8 mouse cellular contexts compared by ENCODE assay signal in the genomic region with DNA sequence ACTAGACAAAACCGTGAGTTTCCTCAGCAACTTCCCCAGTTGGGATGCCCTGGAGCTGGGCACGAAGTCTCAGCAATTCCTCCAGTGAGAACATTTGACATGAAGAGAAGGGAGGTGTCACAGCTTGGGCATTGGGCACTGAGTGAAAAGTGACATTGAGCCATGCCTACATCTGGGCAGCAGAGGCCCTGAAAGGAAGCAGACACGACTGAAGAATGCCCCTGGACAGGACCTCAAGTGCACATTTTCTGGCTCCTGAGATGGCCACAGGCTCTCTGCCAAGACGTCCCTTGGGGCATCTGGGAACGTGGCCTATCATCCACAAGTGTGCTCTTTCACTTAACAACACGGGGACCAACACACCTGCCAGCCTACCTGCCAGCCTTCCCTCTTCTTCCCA. TPM values are rescaled to one million over a fixed set of nuclear protein-coding genes. Genes with fewer than 3 reads are reported as not detected.
DNase-seq lines count a peak whose midpoint lies in the region; ATAC-seq and TF ChIP-seq lines count a peak whose summit lies in the region.

No protein-coding gene starts in this region.

- peaks cover 9% of the 10 kb centered on the region; the same call in 1 of the 2 replicates for H3K4me1 ChIP-seq in lung, adult 2 months (ENCODE audit: control insufficient read depth, insufficient read depth, low read length)
- H3K4me1 ChIP-seq in forebrain, embryonic 13.5 days = peaks cover 27% of the 10 kb centered on the region
- H3K4me1 ChIP-seq in midbrain, postnatal 0 days (ENCODE audit: insufficient read depth, low read length) = peaks cover 11% of the 10 kb centered on the region

- no peaks in the 10 kb centered on the region for H3K9me3 ChIP-seq in forebrain, embryonic 13.5 days (replicated peaks)
- no peaks in the 10 kb centered on the region for H3K9me3 ChIP-seq in midbrain, postnatal 0 days (ENCODE audit: low read length)

- DNase-seq in lung, adult 18-20 months = peak; percentile 22 to 38
- DNase-seq in lung, adult 2 months = no peak
- peak; percentile 19 to 50 for DNase-seq in kidney, postnatal 25 days
- DNase-seq in midbrain, postnatal 0 days (ENCODE audit: low spot score) = no peak
- DNase-seq in embryo, embryonic 11 days = no peak
- DNase-seq in spleen, postnatal 10 days (ENCODE audit: low spot score in 2 of 2) = no peak
- DNase-seq in spleen, adult 18-20 months = no peak

- peaks cover 6% of the 10 kb centered on the region; the same call in 1 of the 2 replicates for H3K27me3 ChIP-seq in forebrain, embryonic 13.5 days
- no peaks in the 10 kb centered on the region for H3K27me3 ChIP-seq in midbrain, postnatal 0 days (ENCODE audit: insufficient read depth, low read length)

- 26% methylated on average over 6 of the region's 6 CpGs for WGBS in lung, adult 2 months
- 57% methylated on average over 6 of the region's 6 CpGs for WGBS in forebrain, embryonic 13.5 days
- 56% methylated on average over 6 of the region's 6 CpGs for WGBS in midbrain, postnatal 0 days

- no peak for TF ChIP-seq CTCF in lung, adult 2 months (IDR thresholded peaks at IDR 0.05; ENCODE audit: insufficient read depth, low read length)
- TF ChIP-seq CTCF in midbrain, postnatal 0 days (IDR thresholded peaks at IDR 0.05) = no peak

- H3K9ac ChIP-seq in forebrain, embryonic 13.5 days = no peak overlapping the region
- no peak overlapping the region for H3K9ac ChIP-seq in midbrain, postnatal 0 days (replicated peaks; ENCODE audit: low read length, poor library complexity, severe bottlenecking)

- peak overlapping the region; percentile 97 for H3K4me2 ChIP-seq in forebrain, embryonic 13.5 days
- H3K4me2 ChIP-seq in midbrain, postnatal 0 days (ENCODE audit: low read depth, low read length, poor library complexity, severe bottlenecking) = peak overlapping the region; percentile 92; the same call in 1 of the 2 replicates

- no peak overlapping the region for H3K27ac ChIP-seq in forebrain, embryonic 13.5 days
- H3K27ac ChIP-seq in midbrain, postnatal 0 days (ENCODE audit: low read depth, low read length) = peak overlapping the region; percentile 18; the same call in 1 of the 2 replicates

- H3K4me3 ChIP-seq in lung, adult 2 months (replicated peaks; ENCODE audit: extremely low read depth, low read depth, low read length) = no peak overlapping the region
- H3K4me3 ChIP-seq in forebrain, embryonic 13.5 days = peak overlapping the region; percentile 96; the same call in 1 of the 2 replicates
- H3K4me3 ChIP-seq in midbrain, postnatal 0 days (ENCODE audit: low read depth, low read length) = no peak overlapping the region

- no peaks in the 10 kb centered on the region for H3K36me3 ChIP-seq in forebrain, embryonic 13.5 days (ENCODE audit: poor library complexity, severe bottlenecking)
- H3K36me3 ChIP-seq in midbrain, postnatal 0 days (ENCODE audit: insufficient read depth, low read length) = no peaks in the 10 kb centered on the region

- ATAC-seq in forebrain, embryonic 13.5 days = no peak
- no peak for ATAC-seq in midbrain, postnatal 0 days (ENCODE audit: low FRiP score)

- no peak for TF ChIP-seq POLR2A in lung, adult 2 months (IDR thresholded peaks at IDR 0.05; ENCODE audit: borderline replicate concordance, extremely low read depth, low read depth, low read length)

RNA-seq across cellular contexts. Expression of gene Fbrsl1, which starts 1.0 kb away (rescaled TPM):
- 64.9 and 107 TPM in 2 replicates for polyA plus RNA-seq in lung, adult 2 months (2012; rRNA removed)
- 22.8 and 23.3 TPM in 2 replicates for polyA plus RNA-seq in forebrain, embryonic 13.5 days (2015; fragmentation: Nextera tagmentation; extraction: Ambion mirVana)
- total RNA-seq in midbrain, postnatal 0 days (2014; rRNA removed) = 32.8 and 36.2 TPM in 2 replicates
- polyA plus RNA-seq in midbrain, postnatal 0 days (2015; fragmentation: Nextera tagmentation; extraction: Ambion mirVana) = 14.7 and 20.3 TPM in 2 replicates

Comparison
In these comparisons a context has a peak if more than half of its experiments do, and no peak if none do; other contexts are left out.
1. DNase-seq: peak in lung, adult 18-20 months (2 of 2) and kidney, postnatal 25 days (2 of 2); none in lung, adult 2 months (single experiment), midbrain, postnatal 0 days (single experiment), embryo, embryonic 11 days (single experiment), spleen, postnatal 10 days (0 of 2) and spleen, adult 18-20 months (0 of 2).